Mouse (Mus musculus) liver, adult (tissue): ENCODE results near the gene Wwp2.

Experiments
- GATA4 ChIP-seq: IDR thresholded peaks from 2 replicates; pipeline ENCODE4 v1.6.1; 2014; ENCODE audit warnings: mild to moderate bottlenecking, low read length; ENCODE audit not compliant: insufficient replicate concordance

The Wwp2 gene

GRCm38 (mm10) chr8:107513249-107513648, 77.1 kb downstream of the Wwp2 start:
- no peak for TF ChIP-seq GATA4

- no peak for TF ChIP-seq GATA4
Measured at GRCm38 (mm10) chr8:107514949-107515721, 79.0 kb downstream of the Wwp2 start.

- no peak for TF ChIP-seq GATA4
Measured at GRCm38 (mm10) chr8:107518726-107519125, 82.6 kb downstream of the Wwp2 start.

GRCm38 (mm10) chr8:107519860-107520259, 83.7 kb downstream of the Wwp2 start:
- TF ChIP-seq GATA4 = no peak

GRCm38 (mm10) chr8:107521788-107522554, 85.8 kb downstream of the Wwp2 start:
- no peak for TF ChIP-seq GATA4

- no peak for TF ChIP-seq GATA4
Measured at GRCm38 (mm10) chr8:107522555-107522833, 86.3 kb downstream of the Wwp2 start.

GRCm38 (mm10) chr8:107524535-107524934, 88.4 kb downstream of the Wwp2 start:
- TF ChIP-seq GATA4 = no peak

GRCm38 (mm10) chr8:107528786-107529185, 92.6 kb downstream of the Wwp2 start:
- TF ChIP-seq GATA4 = no peak

- TF ChIP-seq GATA4 = no peak
Measured at GRCm38 (mm10) chr8:107537472-107537871, 101.3 kb downstream of the Wwp2 start.

GRCm38 (mm10) chr8:107540623-107541022, 104.5 kb downstream of the Wwp2 start:
- TF ChIP-seq GATA4 = no peak

GRCm38 (mm10) chr8:107541369-107541768, 105.2 kb downstream of the Wwp2 start:
- no peak for TF ChIP-seq GATA4

- no peak for TF ChIP-seq GATA4
Measured at GRCm38 (mm10) chr8:107542151-107542550, 106.0 kb downstream of the Wwp2 start.

GRCm38 (mm10) chr8:107543714-107544113, 107.5 kb downstream of the Wwp2 start:
- TF ChIP-seq GATA4 = no peak

GRCm38 (mm10) chr8:107544211-107544610, 108.0 kb downstream of the Wwp2 start:
- no peak for TF ChIP-seq GATA4

GRCm38 (mm10) chr8:107544651-107545174, 108.5 kb downstream of the Wwp2 start:
- no peak for TF ChIP-seq GATA4

- no peak for TF ChIP-seq GATA4
Measured at GRCm38 (mm10) chr8:107545621-107546152, 109.5 kb downstream of the Wwp2 start.
